Mouse (Mus musculus): ENCODE results near the gene Mogat1. TPM values are rescaled to one million over a fixed set of nuclear protein-coding genes. Genes with fewer than 3 reads are reported as not detected.
"Not testable (repeated sequence)": the region's sequence is repeated elsewhere in the genome, so short reads cannot be mapped to it uniquely, and the experiment has no call there.

Gene Mogat1
- not detected for total RNA-seq (2022)

- no peak for DNase-seq (ENCODE audit: low spot score in 2 of 2)
These were observed at the start of gene Mogat1 for GRCm38 (mm10) chr1:78510862-78511261. TSS of gene Mogat1 (plus strand) at chr1:78510991.

- no peak for DNase-seq (ENCODE audit: low spot score in 2 of 2)
These were observed 38.4 kb upstream of the Mogat1 start for GRCm38 (mm10) chr1:78472441-78472840.

GRCm38 (mm10) chr1:78483430-78483829 lies 27.4 kb upstream of the Mogat1 start:
- no peak for DNase-seq (ENCODE audit: low spot score in 2 of 2)

- DNase-seq (ENCODE audit: low spot score in 2 of 2) = no peak
These were observed 26.4 kb upstream of the Mogat1 start for GRCm38 (mm10) chr1:78484361-78484760.

- no peak for DNase-seq (ENCODE audit: low spot score in 2 of 2)
These were observed 22.4 kb upstream of the Mogat1 start for GRCm38 (mm10) chr1:78488427-78488751.

GRCm38 (mm10) chr1:78488752-78489492 lies 21.9 kb upstream of the Mogat1 start, which contains the start of gene Farsb:
TSS of gene Farsb (minus strand) at chr1:78488897.
- DNase-seq (ENCODE audit: low spot score in 2 of 2) = peak; percentile 82 to 85

- no peak for DNase-seq (ENCODE audit: low spot score in 2 of 2)
These were observed 20.6 kb upstream of the Mogat1 start for GRCm38 (mm10) chr1:78490143-78490542.

GRCm38 (mm10) chr1:78501036-78501435 lies 9.8 kb upstream of the Mogat1 start:
- DNase-seq (ENCODE audit: low spot score in 2 of 2) = no peak

- not testable (repeated sequence) for DNase-seq (ENCODE audit: low spot score in 2 of 2)
These were observed 8.9 kb upstream of the Mogat1 start for GRCm38 (mm10) chr1:78501856-78502255.

GRCm38 (mm10) chr1:78502527-78502926 lies 8.3 kb upstream of the Mogat1 start:
- DNase-seq (ENCODE audit: low spot score in 2 of 2) = no peak

GRCm38 (mm10) chr1:78507137-78507536 lies 3.7 kb upstream of the Mogat1 start:
- DNase-seq (ENCODE audit: low spot score in 2 of 2) = no peak

GRCm38 (mm10) chr1:78511621-78512160 lies 900 bp downstream of the Mogat1 start, which contains the start of gene BC035947:
TSS of gene BC035947 (minus strand) at chr1:78512158.
- DNase-seq (ENCODE audit: low spot score in 2 of 2) = no peak

- DNase-seq (ENCODE audit: low spot score in 2 of 2) = no peak
These were observed 2.0 kb downstream of the Mogat1 start for GRCm38 (mm10) chr1:78512756-78513155.

GRCm38 (mm10) chr1:78518907-78519306 lies 8.1 kb downstream of the Mogat1 start:
- DNase-seq (ENCODE audit: low spot score in 2 of 2) = no peak

GRCm38 (mm10) chr1:78525189-78525886 lies 14.5 kb downstream of the Mogat1 start:
- peak in 1 of 2 experiments; percentile 60 for DNase-seq (ENCODE audit: low spot score in 2 of 2)

- no peak for DNase-seq (ENCODE audit: low spot score in 2 of 2)
These were observed 17.6 kb downstream of the Mogat1 start for GRCm38 (mm10) chr1:78528356-78528755.

- no peak for DNase-seq (ENCODE audit: low spot score in 2 of 2)
These were observed 18.2 kb downstream of the Mogat1 start for GRCm38 (mm10) chr1:78529011-78529410.

- DNase-seq (ENCODE audit: low spot score in 2 of 2) = no peak
These were observed 19.9 kb downstream of the Mogat1 start for GRCm38 (mm10) chr1:78530500-78531215.

- no peak for DNase-seq (ENCODE audit: low spot score in 2 of 2)
These were observed 21.5 kb downstream of the Mogat1 start for GRCm38 (mm10) chr1:78532184-78532800.

- DNase-seq (ENCODE audit: low spot score in 2 of 2) = no peak
These were observed 23.8 kb downstream of the Mogat1 start for GRCm38 (mm10) chr1:78534428-78535150.

Data from left cerebral cortex, adult 8-10 months (tissue).